Mouse (Mus musculus): ENCODE results near the gene Laptm5.

DNA sequence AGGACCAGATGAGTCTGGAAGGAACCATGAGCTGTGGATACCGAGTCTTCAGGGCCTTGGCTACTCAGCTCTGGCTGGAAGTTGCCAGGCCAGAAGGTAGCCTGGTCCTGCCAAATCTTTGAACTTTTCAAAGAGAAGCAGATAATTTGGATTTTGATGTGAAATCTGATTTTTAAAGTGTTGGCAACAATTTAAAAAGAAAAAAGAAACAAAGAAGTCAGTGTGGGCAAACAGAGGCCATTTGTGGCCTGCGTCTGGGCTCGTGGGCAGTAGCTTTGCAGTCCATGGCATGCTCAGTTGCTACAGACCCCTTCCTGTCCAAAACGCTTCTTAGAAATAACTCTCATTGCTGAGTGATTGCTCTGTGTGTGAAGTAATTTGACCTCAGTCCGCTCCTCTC is 31.6 kb upstream of the Laptm5 start:
- no peak for TF ChIP-seq POLR2A (IDR thresholded peaks at IDR 0.05; ENCODE audit: borderline replicate concordance, control insufficient read depth, low read depth, low read length)
- no peak for TF ChIP-seq CTCF (IDR thresholded peaks at IDR 0.05; ENCODE audit: control insufficient read depth, insufficient read depth, low read length)

All from bone marrow, adult 2 months (tissue).